Mouse (Mus musculus) erythroblast, embryonic 14.5 days (primary cell): Measurements from ENCODE around the gene Ccdc187.

Experiments used
- GATA1 ChIP-seq: IDR thresholded peaks from 2 replicates; pipeline ENCODE4 v1.6.1; 2012; ENCODE audit warnings: low read length, inconsistent platforms, mixed read lengths
- TAL1 ChIP-seq: IDR thresholded peaks from 3 replicates; pipeline ENCODE4 v1.6.1; 2012; ENCODE audit warnings: low read length, inconsistent platforms, mixed read lengths

DNA sequence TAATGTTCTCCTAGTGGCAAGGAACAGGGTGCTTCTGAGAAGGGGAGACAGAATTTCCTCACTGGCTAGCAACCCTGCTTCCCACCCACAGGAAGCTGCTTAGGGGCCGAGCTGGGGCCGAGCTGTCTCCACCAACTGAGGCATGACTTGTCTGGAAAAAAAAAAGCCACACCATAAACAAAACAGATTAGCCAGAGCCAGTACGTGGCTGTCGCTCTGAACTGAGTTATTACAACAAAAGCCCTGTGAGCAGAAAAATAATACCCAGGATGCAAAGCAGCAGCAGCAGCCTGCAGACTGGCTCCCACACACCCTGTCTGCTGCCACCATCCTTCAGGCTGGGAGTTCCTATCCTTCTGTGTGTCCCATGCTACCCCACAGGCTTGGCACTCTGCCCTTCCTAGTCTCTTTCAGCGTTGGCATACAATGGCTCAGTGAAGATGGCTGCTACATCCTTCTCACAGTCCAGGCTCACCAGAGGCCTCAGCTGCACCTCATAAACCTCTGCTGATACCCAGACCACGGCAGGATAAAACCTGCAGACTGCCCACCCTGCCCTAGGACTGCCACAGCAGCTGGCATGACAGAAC lies 2.3 kb upstream of the Ccdc187 start:
- TF ChIP-seq TAL1 (no peak), GATA1 (no peak)
